Mouse (Mus musculus) liver, postnatal 0 days (tissue): ENCODE data around the gene Sbf2.

Experiments used
- CTCF ChIP-seq: sonication (generic); IDR thresholded peaks from 2 replicates; pipeline ENCODE4 v1.5.1; 2016; ENCODE audit warnings: antibody characterized with exemption, low read depth
- EP300 ChIP-seq: IDR thresholded peaks from 2 replicates; pipeline ENCODE4 v1.6.1; 2016; ENCODE audit warnings: antibody characterized with exemption, low read depth, mild to moderate bottlenecking

DNA sequence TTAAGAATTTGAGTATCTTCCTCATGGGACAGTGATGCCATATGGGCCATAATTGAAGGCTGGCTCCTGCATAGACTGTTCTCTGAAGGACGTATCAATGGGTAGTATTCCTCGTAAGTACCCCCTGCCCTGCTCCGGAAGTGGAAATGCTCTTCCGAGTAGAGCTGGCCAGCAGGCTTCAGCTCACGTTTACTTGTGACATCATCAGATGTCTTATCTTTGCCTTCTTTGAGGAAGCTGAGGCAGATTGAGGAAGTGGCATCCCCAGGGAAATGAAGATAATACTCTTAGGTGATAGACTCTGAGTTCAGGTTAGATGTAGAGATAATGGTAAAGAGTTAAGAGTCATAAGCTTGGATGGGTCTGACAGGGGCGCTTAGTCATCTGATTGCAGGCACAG lies 31.1 kb upstream of the Sbf2 start:
- TF ChIP-seq EP300 (no peak), CTCF (no peak)
